Mouse (Mus musculus) kidney, embryonic 15.5 days (tissue): Measurements from ENCODE around the gene Il19. TPM values are rescaled to one million over a fixed set of nuclear protein-coding genes. Genes with fewer than 3 reads are reported as not detected.
A peak's percentile ranks its signal among the peaks of the same experiment; 100 is the strongest.

ENCODE experiments used
- ATAC-seq: fragments of 200-750 bp; cut with Nextera tagmentation; replicated peaks from 2 replicates; pipeline ENCODE4 v1.8.0; 2017; ENCODE audit warnings: moderate TSS enrichment; ENCODE audit not compliant: low FRiP score
- H3K27ac ChIP-seq: fragments of 300-500 bp; sonication (generic); 2 replicates; pipeline ENCODE4 v1.5.1; 2015; ENCODE audit warnings: mild to moderate bottlenecking, inconsistent platforms
- H3K27me3 ChIP-seq: fragments of 300-500 bp; sonication (generic); 2 replicates; pipeline ENCODE4 v1.6.1; 2015; ENCODE audit warnings: inconsistent platforms
- H3K36me3 ChIP-seq: fragments of 300-500 bp; sonication (generic); 2 replicates; pipeline ENCODE4 v1.6.1; 2015; ENCODE audit warnings: inconsistent platforms
- H3K4me1 ChIP-seq: fragments of 300-500 bp; sonication (generic); 2 replicates; pipeline ENCODE4 v1.6.1; 2015; ENCODE audit warnings: inconsistent platforms
- H3K4me2 ChIP-seq: fragments of 300-500 bp; sonication (generic); 2 replicates; pipeline ENCODE4 v1.6.1; 2015; ENCODE audit warnings: moderate library complexity, mild to moderate bottlenecking, inconsistent platforms
- H3K4me3 ChIP-seq: fragments of 300-500 bp; sonication (generic); replicated peaks from 2 replicates; pipeline ENCODE4 v1.5.1; 2015; ENCODE audit warnings: mild to moderate bottlenecking, inconsistent platforms
- H3K9ac ChIP-seq: fragments of 300-500 bp; sonication (generic); 2 replicates; pipeline ENCODE4 v1.6.1; 2015; ENCODE audit warnings: mild to moderate bottlenecking, inconsistent platforms
- H3K9me3 ChIP-seq: fragments of 300-500 bp; sonication (generic); replicated peaks from 2 replicates; pipeline ENCODE4 v1.6.1; 2016; ENCODE audit warnings: inconsistent platforms
- WGBS: fragments of 180-500 bp; shearing (Covaris S2); methylation state at CpG from one replicate; pipeline ENCODE4 v1.1.7; 2015; ENCODE audit warnings: mixed read lengths; 5-methylcytosine and 5-hydroxymethylcytosine counted together
- polyA plus RNA-seq: library from polyadenylated mRNA; unstranded; fragments of >200 nt; fragmentation: Nextera tagmentation; extraction: Ambion mirVana; gene quantifications from 2 replicates; pipeline ENCODE4 v1.2.1, GENCODE M21; 2015

Gene Il19
- polyA plus RNA-seq, 1 experiment from 2014 or later: 0.18 TPM

GRCm38 (mm10) chr1:130918323-130918980, 21.5 kb downstream of the Il19 start:
- Histone ChIP-seq H3K4me1 (no peaks in the 10 kb centered on the region), H3K36me3 (no peaks in the 10 kb centered on the region), H3K9me3 (no peaks in the 10 kb centered on the region), H3K27ac (no peak overlapping the region), H3K4me3 (no peak overlapping the region), H3K9ac (no peak overlapping the region), H3K4me2 (no peak overlapping the region), H3K27me3 (no peaks in the 10 kb centered on the region)
- ATAC-seq: no peak
- 11% methylated on average over 1 of the region's 1 CpGs for WGBS

GRCm38 (mm10) chr1:130911401-130912010, 28.4 kb downstream of the Il19 start, which contains the start of gene Il20:
Il20 (minus strand) TSS chr1:130911451.
- H3K27me3 ChIP-seq: no peaks in the 10 kb centered on the region
- no peak within 1 kb of the TSS for H3K4me2 ChIP-seq
- no peaks in the 10 kb centered on the region for H3K36me3 ChIP-seq
- no peaks in the 10 kb centered on the region for H3K4me1 ChIP-seq
- no peak within 1 kb of the TSS for H3K4me3 ChIP-seq
- 83% methylated on average over 12 of the region's 12 CpGs for WGBS
- no peaks in the 10 kb centered on the region for H3K9me3 ChIP-seq
- ATAC-seq: no peak
- H3K27ac ChIP-seq: no peak within 1 kb of the TSS
- H3K9ac ChIP-seq: no peak within 1 kb of the TSS

DNA sequence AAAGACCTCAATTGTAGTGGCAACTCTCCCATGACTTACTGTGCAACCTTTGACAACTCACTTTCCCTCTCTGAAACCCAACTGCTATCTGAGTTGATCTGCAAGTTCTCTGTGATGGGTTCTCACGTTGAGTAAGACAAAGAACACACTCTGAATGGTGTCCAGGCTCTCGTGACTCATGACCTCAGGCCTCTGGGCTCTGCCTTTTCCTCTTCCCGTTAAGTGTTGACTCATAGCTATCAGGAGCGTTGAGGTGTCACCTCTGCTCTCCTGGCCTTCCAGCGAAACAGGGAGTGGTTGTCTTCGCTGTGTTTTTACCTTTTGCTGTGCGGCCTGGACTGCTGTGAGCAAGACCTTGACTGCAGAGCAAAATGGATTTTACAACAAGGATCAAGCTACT, 37.4 kb downstream of the Il19 start:
- Histone ChIP-seq H3K4me2 (no peak overlapping the region), H3K9ac (no peak overlapping the region), H3K4me1 (no peaks in the 10 kb centered on the region), H3K27ac (no peak overlapping the region), H3K27me3 (no peaks in the 10 kb centered on the region), H3K4me3 (no peak overlapping the region), H3K9me3 (no peaks in the 10 kb centered on the region), H3K36me3 (no peaks in the 10 kb centered on the region)
- WGBS: 77% methylated on average over 7 of the region's 7 CpGs
- no peak for ATAC-seq

DNA sequence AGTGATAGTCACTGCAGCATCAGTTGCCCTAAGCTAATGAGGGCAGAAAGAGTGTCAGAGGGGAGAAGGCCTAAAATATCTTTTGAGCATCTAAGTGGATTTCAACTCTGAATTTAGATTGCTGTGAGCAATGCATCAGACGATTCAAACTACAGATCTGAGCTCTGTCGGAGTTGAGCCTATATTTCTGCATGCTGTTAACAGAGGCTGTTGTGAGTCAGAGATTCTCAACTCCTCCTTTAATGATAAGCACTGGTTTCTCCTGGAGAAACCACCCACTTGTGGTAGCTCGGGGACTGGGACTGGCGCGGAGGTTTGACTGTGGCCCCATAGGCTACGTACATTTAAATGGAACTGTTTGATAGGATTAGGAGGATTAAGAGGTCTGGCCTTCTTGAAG, 45.4 kb downstream of the Il19 start:
- no peak overlapping the region for H3K27ac ChIP-seq
- no peaks in the 10 kb centered on the region for H3K27me3 ChIP-seq
- no peak for ATAC-seq
- no peak overlapping the region for H3K9ac ChIP-seq
- no peak overlapping the region for H3K4me2 ChIP-seq
- no peaks in the 10 kb centered on the region for H3K36me3 ChIP-seq
- no peaks in the 10 kb centered on the region for H3K9me3 ChIP-seq
- H3K4me3 ChIP-seq: no peak overlapping the region
- peaks cover 10% of the 10 kb centered on the region for H3K4me1 ChIP-seq
- 82% methylated on average over 6 of the region's 6 CpGs for WGBS

GRCm38 (mm10) chr1:130893329-130894040, 46.4 kb downstream of the Il19 start:
- H3K9me3 ChIP-seq: no peaks in the 10 kb centered on the region
- no peaks in the 10 kb centered on the region for H3K27me3 ChIP-seq
- H3K27ac ChIP-seq: peak overlapping the region; percentile 58
- WGBS: 33% methylated on average over 9 of the region's 9 CpGs
- ATAC-seq: peak; percentile 63; the same call in 1 of the 2 replicates
- no peaks in the 10 kb centered on the region for H3K36me3 ChIP-seq
- H3K4me2 ChIP-seq: no peak overlapping the region
- peaks cover 10% of the 10 kb centered on the region for H3K4me1 ChIP-seq
- no peak overlapping the region for H3K9ac ChIP-seq
- H3K4me3 ChIP-seq: no peak overlapping the region

DNA sequence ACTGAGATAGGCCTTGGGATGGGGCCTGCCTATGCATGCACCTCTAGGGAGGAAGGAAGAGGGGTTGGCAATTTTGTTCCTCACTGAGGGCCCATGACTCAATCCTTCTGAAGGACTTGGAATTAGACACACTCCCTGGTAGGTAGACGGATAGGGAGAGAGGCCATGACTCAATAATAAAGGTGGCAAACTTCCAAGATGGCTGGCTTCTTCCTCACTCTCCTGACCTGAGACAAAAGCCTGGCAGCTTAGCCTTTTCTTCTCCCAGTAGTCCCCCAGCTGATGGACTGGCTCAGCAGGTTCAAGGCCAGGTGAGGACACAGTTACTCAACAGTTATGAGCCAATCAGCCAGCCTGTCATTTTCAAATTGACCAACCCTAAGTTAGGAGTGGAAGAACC, 47.5 kb downstream of the Il19 start:
- Histone ChIP-seq H3K4me1 (peaks cover 10% of the 10 kb centered on the region), H3K9me3 (no peaks in the 10 kb centered on the region), H3K4me3 (no peak overlapping the region), H3K9ac (no peak overlapping the region), H3K36me3 (no peaks in the 10 kb centered on the region), H3K27ac (no peak overlapping the region), H3K4me2 (no peak overlapping the region), H3K27me3 (no peaks in the 10 kb centered on the region)
- 70% methylated on average over 1 of the region's 1 CpGs for WGBS
- no peak for ATAC-seq

DNA sequence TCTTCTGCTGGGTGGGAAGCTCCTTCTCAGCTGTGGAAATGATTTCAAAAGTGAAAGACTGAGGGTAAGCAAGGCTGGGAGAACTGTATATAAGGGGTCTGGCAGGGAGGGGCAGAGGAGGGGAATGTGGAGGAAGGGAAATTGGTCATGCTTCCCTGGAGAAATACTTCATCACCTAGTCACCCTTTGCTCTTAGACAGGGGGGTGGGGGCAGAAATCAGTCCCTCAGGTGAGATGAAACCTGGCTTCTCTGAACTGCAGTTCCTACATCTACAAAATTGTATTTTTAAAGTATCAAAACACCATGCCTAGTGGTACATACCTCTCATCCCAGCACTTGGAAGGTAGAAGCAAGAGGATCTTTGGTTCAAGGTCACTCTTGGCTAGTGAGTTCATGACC, 52.6 kb downstream of the Il19 start, which contains the start of gene Il24:
Gene Il24, minus strand, starts transcription at position 101 of the 400 bp plus-strand sequence.
- ATAC-seq: no peak
- no peak within 1 kb of the TSS for H3K4me2 ChIP-seq
- H3K9me3 ChIP-seq: no peaks in the 10 kb centered on the region
- no peak within 1 kb of the TSS for H3K9ac ChIP-seq
- no peaks in the 10 kb centered on the region; the same call in 1 of the 2 replicates for H3K4me1 ChIP-seq
- no peaks in the 10 kb centered on the region for H3K36me3 ChIP-seq
- H3K27ac ChIP-seq: no peak within 1 kb of the TSS
- no peak within 1 kb of the TSS for H3K4me3 ChIP-seq
- H3K27me3 ChIP-seq: peaks cover 4% of the 10 kb centered on the region; the same call in 1 of the 2 replicates

- peaks cover 35% of the 10 kb centered on the region for H3K27me3 ChIP-seq
- H3K9ac ChIP-seq: no peak overlapping the region
- 87% methylated on average over 4 of the region's 4 CpGs for whole genome bisulfite sequencing
- no peak overlapping the region for H3K4me3 ChIP-seq
- H3K4me2 ChIP-seq: no peak overlapping the region
- no peak overlapping the region for H3K27ac ChIP-seq
- no peaks in the 10 kb centered on the region for H3K36me3 ChIP-seq
- ATAC-seq: no peak
- H3K4me1 ChIP-seq: peaks cover 4% of the 10 kb centered on the region
- H3K9me3 ChIP-seq: no peaks in the 10 kb centered on the region
Observed at GRCm38 (mm10) chr1:130883146-130883545, 56.8 kb downstream of the Il19 start.

Other genes starting within 250 kb of the Il19 start
- gene Gm29427, start 224.3 kb downstream of the Il19 start, polyA plus RNA-seq: not detected in 2 replicates
- gene Yod1, start 222.8 kb downstream of the Il19 start, polyA plus RNA-seq: 11.5 TPM in 2 replicates
- gene Pfkfb2, start 210.9 kb downstream of the Il19 start, polyA plus RNA-seq: 8.0 and 8.2 TPM in 2 replicates
- gene AA986860, start 208.1 kb downstream of the Il19 start, polyA plus RNA-seq: 10.7 and 11.6 TPM in 2 replicates
- not detected in 2 replicates for gene Fcamr, start 139.2 kb downstream of the Il19 start, polyA plus RNA-seq
- gene Pigr, start 113.4 kb downstream of the Il19 start, polyA plus RNA-seq: 0.05 TPM in 1 of 2 replicates, not detected in the other
- gene Fcmr, start 74.4 kb downstream of the Il19 start, polyA plus RNA-seq: 0.47 TPM in 1 of 2 replicates, not detected in the other
- gene Il24, start 52.7 kb downstream of the Il19 start, polyA plus RNA-seq: 0.13 TPM in 1 of 2 replicates, not detected in the other
- not detected in 2 replicates for gene Il20, start 28.7 kb downstream of the Il19 start, polyA plus RNA-seq
- not detected in 2 replicates for gene Il10, start 79.7 kb upstream of the Il19 start, polyA plus RNA-seq
- gene Mapkapk2, start 157.7 kb upstream of the Il19 start, polyA plus RNA-seq: 44.7 and 49.3 TPM in 2 replicates
- gene Dyrk3, start 198.2 kb upstream of the Il19 start, polyA plus RNA-seq: 5.2 and 6.8 TPM in 2 replicates
- gene Eif2d, start 213.1 kb upstream of the Il19 start, polyA plus RNA-seq: 61.4 and 68.2 TPM in 2 replicates